Mouse (Mus musculus) skeletal muscle tissue, adult 2 months (tissue): ENCODE results near the gene Clip4.

ENCODE experiments used
- DNase-seq: peaks from one replicate; pipeline ENCODE4 v3.0.0-alpha.2; 2012; ENCODE audit warnings: low read depth, low spot score

Gene Clip4

DNA sequence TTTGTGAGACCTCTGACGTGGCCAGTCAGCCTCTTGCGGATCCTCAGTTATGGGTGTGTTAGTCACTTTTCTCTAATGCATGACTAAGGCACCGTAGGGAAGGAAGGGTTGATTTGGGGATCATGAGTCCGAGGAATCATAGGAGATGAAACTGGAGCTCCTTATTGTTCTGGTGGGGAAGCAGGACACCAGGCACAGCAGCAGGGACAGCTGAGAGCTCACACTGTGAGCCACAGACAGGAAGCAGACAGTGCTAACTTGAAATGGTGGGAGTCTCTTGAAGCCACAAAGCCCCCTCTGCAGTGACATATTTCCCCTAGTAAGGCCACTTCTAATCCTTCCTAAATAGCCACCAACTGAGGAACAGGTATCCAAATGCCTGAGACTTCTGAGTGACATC, 22.8 kb downstream of the Clip4 start:
- DNase-seq: no peak

- no peak for DNase-seq
Observed at GRCm38 (mm10) chr17:71791622-71792021, 23.3 kb downstream of the Clip4 start.

DNA sequence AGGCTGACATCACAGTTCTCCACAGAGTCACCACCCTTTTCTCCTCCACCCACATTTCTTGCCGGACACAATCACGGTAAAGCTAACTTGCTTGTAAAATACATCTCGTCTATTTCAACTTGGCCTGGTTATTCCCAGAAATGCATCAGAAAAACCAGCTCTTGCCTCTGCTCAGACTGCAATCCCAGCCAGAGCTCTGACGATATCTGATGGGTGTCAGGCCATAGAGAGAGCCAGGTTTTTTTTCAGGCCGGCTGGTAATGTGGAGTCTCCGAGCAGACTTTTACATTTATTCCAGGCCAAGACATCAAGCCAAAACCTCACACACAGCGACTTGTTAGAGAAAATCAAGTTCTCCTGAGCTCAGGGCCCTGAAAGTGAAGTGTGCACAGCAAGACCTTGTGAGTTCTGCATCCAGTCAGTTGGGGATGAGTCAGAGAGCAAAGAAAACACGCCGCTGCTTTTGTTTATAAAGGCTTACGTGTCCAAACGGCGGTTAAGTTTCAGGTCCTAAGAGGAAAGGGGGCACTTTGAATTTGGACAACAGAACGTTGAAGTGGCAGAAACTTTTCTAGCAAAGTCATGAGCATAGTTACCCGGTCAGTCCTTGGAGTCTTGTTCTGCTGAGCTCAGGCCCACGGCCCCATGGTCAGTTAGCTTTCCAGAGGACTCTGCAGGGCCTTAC, 27.4 kb downstream of the Clip4 start:
- DNase-seq: peak; percentile 18

GRCm38 (mm10) chr17:71803456-71803855, 35.2 kb downstream of the Clip4 start:
- DNase-seq: no peak

GRCm38 (mm10) chr17:71803876-71804275, 35.6 kb downstream of the Clip4 start:
- DNase-seq: no peak

DNA sequence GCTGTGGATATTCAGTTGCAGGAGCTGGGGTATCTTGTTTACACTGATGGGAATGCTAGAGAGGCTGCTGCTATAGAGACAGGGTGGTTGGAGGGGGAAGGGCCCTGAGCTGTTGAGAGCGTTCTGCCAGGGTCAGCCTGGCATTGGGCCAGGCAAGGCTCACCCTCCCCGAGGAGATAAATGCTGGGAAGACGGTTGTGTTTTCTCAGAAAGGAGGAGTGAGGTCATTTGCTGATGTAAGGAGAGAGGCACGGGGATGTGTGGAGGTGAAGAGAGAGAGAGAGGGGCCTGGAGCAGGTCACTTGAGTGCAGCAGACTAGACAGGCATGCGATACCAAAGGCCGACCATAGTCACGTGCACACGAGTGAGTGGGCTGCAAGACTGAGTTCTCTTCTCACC, 42.8 kb downstream of the Clip4 start:
- peak; percentile 71 for DNase-seq

- DNase-seq: no peak
Observed at GRCm38 (mm10) chr17:71816136-71816864, 48.0 kb downstream of the Clip4 start.

GRCm38 (mm10) chr17:71823622-71824306, 55.5 kb downstream of the Clip4 start:
- DNase-seq: no peak

DNA sequence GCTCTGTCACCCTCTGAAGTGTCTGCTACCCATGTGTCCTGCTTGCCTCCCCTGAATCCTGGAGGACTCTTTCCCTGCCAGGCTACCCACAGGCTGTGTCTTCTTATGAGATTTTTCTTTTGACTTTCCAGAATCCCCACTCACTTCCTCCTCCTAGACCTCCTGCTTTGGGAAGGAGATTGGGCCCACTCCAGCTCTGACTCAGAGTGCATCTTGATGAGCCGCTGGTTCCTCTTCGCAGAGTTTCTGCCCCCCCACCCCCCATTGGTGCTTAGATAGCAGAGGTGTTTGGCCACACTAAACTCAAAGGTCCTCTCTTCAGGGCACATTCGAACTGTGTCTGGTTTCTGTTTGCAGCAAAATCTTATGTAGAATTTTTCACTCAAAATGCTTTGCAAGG, 58.3 kb downstream of the Clip4 start:
- no peak for DNase-seq

- no peak for DNase-seq
Observed at GRCm38 (mm10) chr17:71827627-71828026, 59.4 kb downstream of the Clip4 start.

- no peak for DNase-seq
Observed at GRCm38 (mm10) chr17:71828647-71829414, 60.6 kb downstream of the Clip4 start.

DNA sequence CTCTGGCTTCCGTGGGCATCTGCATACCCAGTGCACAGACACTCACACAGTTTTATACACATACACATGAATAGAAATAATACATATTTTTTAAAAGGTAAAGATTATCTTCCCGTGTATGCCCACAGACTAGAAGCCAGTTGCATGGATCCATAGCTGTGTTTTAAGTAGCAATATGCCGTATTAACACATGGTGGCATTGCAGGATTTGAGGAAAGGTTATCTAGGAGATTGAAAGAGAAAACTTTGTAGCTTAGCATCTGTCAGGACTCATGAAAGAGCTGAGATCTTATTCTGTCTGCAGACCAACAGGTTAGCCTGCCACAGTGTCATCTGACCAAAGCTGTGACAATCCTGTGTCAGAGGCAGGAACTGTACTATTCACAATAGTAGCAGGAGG, 63.7 kb downstream of the Clip4 start:
- DNase-seq: no peak

DNA sequence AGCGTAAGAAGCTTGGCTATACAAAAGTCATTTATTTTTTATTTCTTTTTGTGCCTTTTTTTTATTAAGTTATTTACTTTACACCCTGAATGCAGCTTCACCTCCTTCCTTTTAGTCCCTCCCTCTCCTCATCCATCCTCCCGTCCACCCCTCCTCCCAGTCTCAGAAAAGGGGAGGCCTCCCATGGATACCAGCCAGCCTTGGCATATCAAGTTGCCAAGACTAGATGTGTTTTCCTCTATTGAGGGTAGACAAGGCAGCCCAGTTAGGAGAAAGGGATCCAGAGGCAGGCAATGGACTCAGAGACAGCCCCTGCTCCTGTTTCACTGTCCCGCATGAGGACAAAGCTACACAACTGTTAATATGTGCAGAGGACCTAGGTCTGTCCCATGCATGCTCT, 93.9 kb downstream of the Clip4 start:
- DNase-seq: no peak

DNA sequence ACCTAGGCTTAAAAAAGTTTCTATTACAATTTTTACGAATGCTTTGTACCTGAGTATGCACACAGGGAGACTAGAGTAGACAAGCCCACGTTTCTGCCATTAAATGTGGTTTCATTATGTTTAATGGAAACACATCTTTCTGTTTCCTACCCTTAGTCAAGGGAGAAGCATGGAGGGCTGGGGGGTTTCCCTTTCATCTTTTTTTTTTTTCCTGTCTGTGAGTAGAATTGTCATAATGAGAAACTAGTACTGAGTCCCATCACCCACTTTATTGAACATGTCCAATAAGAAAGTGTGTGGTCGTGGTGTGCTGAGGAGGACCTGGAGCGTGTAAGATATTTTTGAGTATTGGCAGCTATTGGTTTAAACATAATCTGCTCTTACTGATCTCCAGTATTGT, 94.6 kb downstream of the Clip4 start:
- DNase-seq: no peak

DNA sequence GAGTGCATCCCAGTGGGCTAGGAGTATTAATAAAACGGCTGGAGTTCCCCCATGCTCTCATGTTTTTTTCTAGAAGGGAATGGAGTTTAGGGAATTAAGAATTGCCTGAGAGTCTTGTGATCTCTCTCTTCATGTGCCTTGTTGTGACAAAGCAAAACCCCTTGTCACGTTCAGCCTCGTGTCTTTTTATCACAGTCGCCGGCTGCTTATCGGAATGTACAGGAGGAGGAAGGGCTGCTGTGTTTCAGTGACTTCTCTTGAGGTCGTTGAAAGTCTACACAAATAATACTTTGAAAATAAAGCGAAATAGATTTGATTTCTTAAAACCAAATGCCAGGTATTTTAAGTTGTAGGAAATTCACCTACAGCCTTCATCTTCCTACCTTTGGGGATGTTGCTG, 95.8 kb downstream of the Clip4 start:
- no peak for DNase-seq

DNA sequence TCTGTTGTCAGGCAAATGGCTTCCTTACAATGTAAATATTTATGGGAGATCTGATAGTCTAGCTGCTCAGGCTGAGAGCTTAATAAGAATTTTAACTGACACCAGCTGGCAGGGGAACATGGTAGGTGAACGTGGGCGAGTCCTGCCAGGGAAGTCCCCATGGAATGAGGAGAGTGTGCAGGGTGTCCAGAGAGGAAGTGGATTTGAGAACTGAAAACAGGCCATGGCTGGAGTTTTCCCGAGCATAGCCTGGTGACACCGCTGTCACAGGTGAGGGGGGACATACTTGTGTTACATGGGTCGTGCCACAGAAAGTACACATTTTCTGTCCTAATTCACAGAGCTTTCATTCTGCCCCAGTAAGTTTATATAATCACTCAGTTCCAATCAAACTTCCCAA, 97.2 kb downstream of the Clip4 start:
- no peak for DNase-seq

DNA sequence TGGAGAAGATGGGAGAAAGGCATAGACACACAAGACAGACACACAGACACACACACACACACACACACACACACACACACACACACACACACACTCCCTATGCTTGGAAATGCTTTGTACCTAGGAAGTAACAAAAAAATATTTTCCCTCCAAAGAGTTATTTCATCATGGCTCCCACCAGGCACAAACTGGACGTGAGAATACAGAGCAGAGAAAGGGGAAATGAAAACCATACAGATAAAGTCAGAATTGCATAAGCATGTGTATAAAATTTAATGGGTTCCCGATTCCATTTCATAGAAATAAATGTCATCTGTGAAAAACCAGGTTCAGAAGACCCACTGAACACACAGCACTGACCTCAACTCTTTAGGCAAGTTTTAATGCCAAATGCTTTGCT, 99.6 kb downstream of the Clip4 start:
- DNase-seq: no peak

DNA sequence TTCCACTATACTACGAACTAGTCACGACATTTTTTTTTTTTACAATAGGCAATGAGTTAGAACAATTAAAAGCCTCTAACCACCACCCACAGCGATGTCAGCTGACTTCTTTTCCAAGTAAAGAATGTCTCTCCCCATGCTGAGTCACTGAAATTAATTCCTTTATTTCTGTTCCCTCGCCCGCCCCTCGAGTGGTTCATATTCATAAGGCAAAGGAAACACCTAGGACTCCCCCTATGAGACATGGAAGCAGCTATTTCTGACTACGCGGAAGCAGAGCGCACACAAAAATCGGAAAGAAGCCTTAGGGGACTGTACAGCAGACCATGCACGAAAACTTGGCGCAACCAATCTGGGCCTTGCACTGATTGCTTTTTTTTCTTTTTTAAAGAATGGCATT, 100.6 kb downstream of the Clip4 start:
- no peak for DNase-seq

GRCm38 (mm10) chr17:71869372-71870231, 101.3 kb downstream of the Clip4 start:
- no peak for DNase-seq

- DNase-seq: no peak
Observed at GRCm38 (mm10) chr17:71870232-71870621, 102.0 kb downstream of the Clip4 start.

GRCm38 (mm10) chr17:71870641-71871040, 102.4 kb downstream of the Clip4 start:
- DNase-seq: no peak
